Mouse (Mus musculus) liver, adult 2 months (tissue): ENCODE measurements at regions not wholly inside any gene's neighbourhood (a gene's known extent, or its start where the extent isn't known, plus 50 kb on each side); places are given as distances from the start of the nearest gene placed in this dataset.

Experiments used
- DNase-seq: peaks from one replicate; pipeline ENCODE4 v3.0.0-alpha.2; 2011; ENCODE audit warnings: low read depth, low spot score; ENCODE audit errors: extremely low read depth
- H3K27ac ChIP-seq: fragments of 200-500 bp; replicated peaks from 2 replicates; pipeline ENCODE4 v1.5.1; 2012; ENCODE audit warnings: low read depth, mild to moderate bottlenecking, control low read depth, inconsistent platforms, low read length; ENCODE audit not compliant: insufficient read depth
- H3K27me3 ChIP-seq: fragments of 200-500 bp; 2 replicates; pipeline ENCODE4 v1.6.1; 2012; ENCODE audit warnings: mild to moderate bottlenecking, moderate library complexity, low read length, inconsistent platforms; ENCODE audit not compliant: control insufficient read depth, insufficient read depth
- H3K36me3 ChIP-seq: fragments of 200-500 bp; 2 replicates; pipeline ENCODE4 v1.6.1; 2012; ENCODE audit warnings: low read length, inconsistent platforms; ENCODE audit not compliant: control insufficient read depth, insufficient read depth
- H3K4me1 ChIP-seq: fragments of 200-500 bp; 2 replicates; pipeline ENCODE4 v1.6.1; 2011; ENCODE audit warnings: low read length; ENCODE audit not compliant: control insufficient read depth, insufficient read depth
- H3K4me3 ChIP-seq: fragments of 200-500 bp; 2 replicates; pipeline ENCODE4 v1.5.1; 2011; ENCODE audit warnings: low read depth, mild to moderate bottlenecking, control low read depth, low read length, moderate library complexity; ENCODE audit not compliant: insufficient read depth
- H3K79me2 ChIP-seq: fragments of 200-500 bp; 2 replicates; pipeline ENCODE4 v1.6.1; 2012; ENCODE audit warnings: inconsistent platforms, mild to moderate bottlenecking, low read length, moderate library complexity; ENCODE audit not compliant: control insufficient read depth, insufficient read depth
- H3K9ac ChIP-seq: fragments of 200-500 bp; 2 replicates; pipeline ENCODE4 v1.6.1; 2012; ENCODE audit warnings: low read depth, mild to moderate bottlenecking, control low read depth, inconsistent platforms, low read length
- CTCF ChIP-seq: fragments of 200-500 bp; IDR thresholded peaks from 2 replicates; pipeline ENCODE4 v1.5.1; 2011; ENCODE audit warnings: low read depth, low read length, control low read depth
- POLR2A ChIP-seq: fragments of 200-500 bp; IDR thresholded peaks from 2 replicates; pipeline ENCODE4 v1.6.1; 2011; ENCODE audit warnings: low read length, control low read depth; ENCODE audit not compliant: insufficient read depth; ENCODE audit errors: extremely low read depth
- WGBS: fragments of 180-500 bp; shearing (Covaris S2); methylation state at CpG from one replicate; pipeline ENCODE4 v1.1.7; 2018; 5-methylcytosine and 5-hydroxymethylcytosine counted together

GRCm38 (mm10) chr14:58651210-58651609 is 491.5 kb downstream of the 1700129C05Rik start:
- Histone ChIP-seq H3K9ac (no peak overlapping the region), H3K79me2 (no peaks in the 10 kb centered on the region), H3K27me3 (no peaks in the 10 kb centered on the region; the same call in 1 of the 2 replicates), H3K27ac (no peak overlapping the region), H3K4me1 (no peaks in the 10 kb centered on the region), H3K36me3 (no peaks in the 10 kb centered on the region), H3K4me3 (no peak overlapping the region)
- no peak for TF ChIP-seq CTCF
- no peak for TF ChIP-seq POLR2A
- 59% methylated on average over 6 of the region's 6 CpGs for whole genome bisulfite sequencing
- no peak for DNase-seq

- Histone ChIP-seq H3K4me1 (no peaks in the 10 kb centered on the region), H3K4me3 (no peak overlapping the region), H3K27me3 (no peaks in the 10 kb centered on the region), H3K79me2 (no peaks in the 10 kb centered on the region), H3K9ac (no peak overlapping the region), H3K27ac (no peak overlapping the region), H3K36me3 (no peaks in the 10 kb centered on the region)
- DNase-seq = no peak
- no peak for TF ChIP-seq CTCF
- no peak for TF ChIP-seq POLR2A
- 91% methylated on average over 7 of the region's 7 CpGs for WGBS
Measured at GRCm38 (mm10) chr14:58638337-58638696, 504.4 kb downstream of the 1700129C05Rik start.

GRCm38 (mm10) chr14:58637405-58638336 is 505.0 kb downstream of the 1700129C05Rik start:
- WGBS = 82% methylated on average over 13 of the region's 13 CpGs
- no peak overlapping the region for H3K9ac ChIP-seq
- no peaks in the 10 kb centered on the region for H3K27me3 ChIP-seq
- DNase-seq = no peak
- no peaks in the 10 kb centered on the region for H3K4me1 ChIP-seq
- no peak overlapping the region for H3K4me3 ChIP-seq
- H3K36me3 ChIP-seq = no peaks in the 10 kb centered on the region
- TF ChIP-seq CTCF (no peak), POLR2A (no peak)
- H3K79me2 ChIP-seq = no peaks in the 10 kb centered on the region
- no peak overlapping the region for H3K27ac ChIP-seq

- WGBS = 52% methylated on average over 9 of the region's 9 CpGs
- no peaks in the 10 kb centered on the region for H3K4me1 ChIP-seq
- no peak overlapping the region for H3K9ac ChIP-seq
Measured at GRCm38 (mm10) chr14:58631221-58631620, 511.5 kb downstream of the 1700129C05Rik start.

GRCm38 (mm10) chr14:58628266-58628665 is 514.4 kb downstream of the 1700129C05Rik start:
- no peak for DNase-seq
- 85% methylated on average over 2 of the region's 2 CpGs for WGBS
- Histone ChIP-seq H3K79me2 (no peaks in the 10 kb centered on the region), H3K4me1 (no peaks in the 10 kb centered on the region), H3K4me3 (no peak overlapping the region), H3K9ac (no peak overlapping the region), H3K27me3 (no peaks in the 10 kb centered on the region), H3K36me3 (no peaks in the 10 kb centered on the region), H3K27ac (no peak overlapping the region)
- TF ChIP-seq POLR2A (no peak), CTCF (no peak)

More at GRCm38 (mm10) chr14:58631221-58631620, 511.5 kb downstream of the 1700129C05Rik start:
- TF ChIP-seq CTCF (no peak), POLR2A (no peak)
- DNase-seq = no peak
- no peak overlapping the region for H3K27ac ChIP-seq
- H3K79me2 ChIP-seq = no peaks in the 10 kb centered on the region
- H3K27me3 ChIP-seq = no peaks in the 10 kb centered on the region
- H3K4me3 ChIP-seq = no peak overlapping the region
- no peaks in the 10 kb centered on the region for H3K36me3 ChIP-seq

- H3K36me3 ChIP-seq = no peaks in the 10 kb centered on the region
- DNase-seq = no peak
- H3K27me3 ChIP-seq = no peaks in the 10 kb centered on the region
- TF ChIP-seq POLR2A = no peak
- WGBS = 49% methylated on average over 5 of the region's 5 CpGs
- no peaks in the 10 kb centered on the region for H3K79me2 ChIP-seq
- H3K4me3 ChIP-seq = no peak overlapping the region
- no peak overlapping the region for H3K9ac ChIP-seq
- H3K4me1 ChIP-seq = no peaks in the 10 kb centered on the region
- H3K27ac ChIP-seq = no peak overlapping the region
Measured at GRCm38 (mm10) chr14:58626506-58627256, 516.0 kb downstream of the 1700129C05Rik start.
